Mouse (Mus musculus): ENCODE measurements around the gene Ankrd12. TPM values are rescaled to one million over a fixed set of nuclear protein-coding genes. Genes with fewer than 3 reads are reported as not detected.

The Ankrd12 gene
- total and polyA plus RNA-seq, 3 experiments, result 9.6 to 13.3 TPM; not detected in 1

DNA sequence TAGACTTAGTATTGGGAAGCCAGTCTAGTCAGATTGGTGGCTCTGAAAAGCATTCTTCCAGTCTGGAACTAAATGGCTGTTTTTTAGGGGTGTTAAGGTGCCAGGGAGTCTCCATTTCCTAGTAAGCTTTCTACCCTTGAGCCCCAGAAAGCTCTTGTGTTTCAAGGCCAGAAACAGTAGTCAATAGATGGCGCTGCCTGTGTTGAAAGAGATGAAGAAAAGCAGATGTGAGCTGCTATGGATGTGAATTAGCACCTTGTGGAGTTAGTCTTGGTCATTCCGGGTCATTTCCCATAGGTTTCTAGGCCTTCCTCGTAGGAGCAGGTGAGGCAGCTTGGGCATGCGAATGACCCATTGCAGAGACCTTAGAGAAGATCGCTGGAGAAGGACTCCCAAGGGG lies 48.3 kb upstream of the Ankrd12 start:
- DNase-seq (ENCODE audit: low read depth, low spot score), result peak; percentile 64
- no peaks in the 10 kb centered on the region for H3K9me3 ChIP-seq (replicated peaks; ENCODE audit: insufficient read depth, low read length)
- peaks cover 11 to 14% of the 10 kb centered on the region in 2 experiments for H3K36me3 ChIP-seq (ENCODE audit: control insufficient read depth in 1 of 2, insufficient read depth in 2 of 2, low read length in 2 of 2)
- H3K27me3 ChIP-seq (ENCODE audit: control insufficient read depth in 1 of 2, insufficient read depth in 2 of 2, low read length in 2 of 2), result no peaks in the 10 kb centered on the region
- peak overlapping the region in 1 of 2 experiments; percentile 84; a peak in 1 of 4 replicates for H3K4me3 ChIP-seq (ENCODE audit: control insufficient read depth in 1 of 2, insufficient read depth in 1 of 2, low read depth in 2 of 2, low read length in 2 of 2)
- peaks cover 20% of the 10 kb centered on the region for H3K79me2 ChIP-seq (ENCODE audit: control insufficient read depth, insufficient read depth, low read length, poor library complexity)
- H3K9ac ChIP-seq (ENCODE audit: control insufficient read depth, low read depth, low read length, poor library complexity, severe bottlenecking), result peak overlapping the region; percentile 23
- H3K4me1 ChIP-seq (ENCODE audit: control insufficient read depth in 1 of 2, insufficient read depth in 2 of 2, low read length in 2 of 2), result peaks cover 8 to 19% of the 10 kb centered on the region in 2 experiments
- H3K27ac ChIP-seq (ENCODE audit: control insufficient read depth, low read depth, low read length), result peak overlapping the region; percentile 10; the same call in 1 of the 2 replicates
- TF ChIP-seq HCFC1 (IDR thresholded peaks at IDR 0.05; ENCODE audit: low read depth, low read length), result 0 out of 2 replicates have a peak, but pooled peaks have one; percentile 15
- TF ChIP-seq GABPA (IDR thresholded peaks at IDR 0.05; ENCODE audit: low read depth, low read length), result no peak
- peak; percentile 18; the same call in 1 of the 2 replicates for TF ChIP-seq SMC3 (IDR thresholded peaks at IDR 0.05; ENCODE audit: low read depth, low read length)
- no peak for TF ChIP-seq CHD1 (IDR thresholded peaks at IDR 0.05; ENCODE audit: low read depth, low read length)
- TF ChIP-seq CTCF (IDR thresholded peaks at IDR 0.05 in 2 of 3, conservative IDR thresholded peaks at IDR 0.05 in 1 of 3; ENCODE audit: control insufficient read depth in 1 of 3, insufficient read depth in 1 of 3, low read depth in 2 of 3, low read length in 3 of 3, poor library complexity in 1 of 3, severe bottlenecking in 1 of 3), result peak; percentile 23 to 61 (median 30); a peak in 3 of 6 replicates
- TF ChIP-seq MYC (IDR thresholded peaks at IDR 0.05; ENCODE audit: low read depth, low read length), result no peak
- TF ChIP-seq EP300 (IDR thresholded peaks at IDR 0.05; ENCODE audit: low read depth in 1 of 2, low read length in 2 of 2), result no peak
- TF ChIP-seq ZKSCAN1 (IDR thresholded peaks at IDR 0.05; ENCODE audit: low read depth, low read length), result no peak
- peak; percentile 5 for TF ChIP-seq RAD21 (IDR thresholded peaks at IDR 0.05; ENCODE audit: low read depth, low read length)

DNA sequence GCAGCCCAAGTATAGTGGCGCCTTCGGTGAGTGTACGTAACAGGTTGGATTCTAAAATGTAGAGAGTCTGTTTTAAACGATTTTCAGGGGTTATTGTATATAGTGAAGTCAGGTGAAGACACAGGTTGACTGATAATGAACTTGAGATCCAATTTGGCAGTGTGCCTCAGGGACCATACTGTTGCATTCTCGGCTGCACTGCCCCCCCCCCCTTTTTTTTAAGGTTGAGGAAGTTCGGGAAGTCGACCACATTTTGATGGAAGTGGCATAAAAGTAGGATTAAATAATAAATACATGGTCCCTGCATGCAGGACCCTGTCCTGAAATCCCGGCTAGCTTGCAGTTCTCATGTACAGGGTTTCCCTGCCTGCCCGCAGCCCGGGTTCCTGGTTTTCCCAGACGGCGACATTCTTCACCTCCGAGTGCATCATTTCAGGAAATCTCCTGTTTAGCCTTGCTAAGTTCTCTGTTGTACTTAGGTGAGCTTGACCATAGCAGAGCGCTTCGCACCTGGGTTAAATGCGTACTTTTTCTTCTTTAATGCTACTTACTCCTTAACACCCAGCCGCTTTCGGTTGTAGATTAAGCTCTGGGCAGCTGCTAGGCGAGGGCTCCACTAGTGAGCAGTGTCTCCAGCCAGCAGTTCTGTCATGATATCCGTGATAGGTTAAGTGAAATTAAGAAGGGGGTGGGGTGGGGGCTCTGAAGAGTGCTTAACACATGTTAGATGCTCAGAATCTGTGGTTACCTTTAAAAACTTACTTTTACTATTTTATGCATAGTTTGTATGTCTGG lies 47.1 kb upstream of the Ankrd12 start:
- H3K27ac ChIP-seq (ENCODE audit: control insufficient read depth, low read depth, low read length), result peak overlapping the region; percentile 95
- H3K9me3 ChIP-seq (replicated peaks; ENCODE audit: insufficient read depth, low read length), result no peaks in the 10 kb centered on the region
- H3K79me2 ChIP-seq (ENCODE audit: control insufficient read depth, insufficient read depth, low read length, poor library complexity), result peaks cover 20% of the 10 kb centered on the region
- H3K4me1 ChIP-seq (ENCODE audit: control insufficient read depth in 1 of 2, insufficient read depth in 2 of 2, low read length in 2 of 2), result peaks cover 8 to 19% of the 10 kb centered on the region in 2 experiments
- peaks cover 11 to 14% of the 10 kb centered on the region in 2 experiments for H3K36me3 ChIP-seq (ENCODE audit: control insufficient read depth in 1 of 2, insufficient read depth in 2 of 2, low read length in 2 of 2)
- H3K4me3 ChIP-seq (ENCODE audit: control insufficient read depth in 1 of 2, insufficient read depth in 1 of 2, low read depth in 2 of 2, low read length in 2 of 2), result peak overlapping the region; percentile 84
- H3K27me3 ChIP-seq (ENCODE audit: control insufficient read depth in 1 of 2, insufficient read depth in 2 of 2, low read length in 2 of 2), result no peaks in the 10 kb centered on the region
- 0 out of 2 replicates have a peak, but pooled peaks have one; percentile 29 for TF ChIP-seq MAX (IDR thresholded peaks at IDR 0.05; ENCODE audit: low read length)
- no peak for TF ChIP-seq JUND (IDR thresholded peaks at IDR 0.05; ENCODE audit: low read depth, low read length)
- TF ChIP-seq ZNF384 (IDR thresholded peaks at IDR 0.05; ENCODE audit: low read depth, low read length), result 0 out of 2 replicates have a peak, but pooled peaks have one; percentile 26
- 0 out of 4 replicates have a peak, but pooled peaks of 1 of the 2 experiments have one; percentile 6 for TF ChIP-seq EP300 (IDR thresholded peaks at IDR 0.05; ENCODE audit: low read depth in 1 of 2, low read length in 2 of 2)
- peak; percentile 63 for DNase-seq (ENCODE audit: low read depth, low spot score)
- H3K9ac ChIP-seq (ENCODE audit: control insufficient read depth, low read depth, low read length, poor library complexity, severe bottlenecking), result peak overlapping the region; percentile 94
